Mouse (Mus musculus): ENCODE results near the gene Ptges3. TPM values are rescaled to one million over a fixed set of nuclear protein-coding genes. Genes with fewer than 3 reads are reported as not detected.

Ptges3 gene
- polyA plus RNA-seq, 2 experiments = 93.0 to 461 TPM

- no peak for ATAC-seq (ENCODE audit: low FRiP score, low read depth)
- 10% methylated on average over 4 of the region's 4 CpGs for WGBS
Measured at GRCm38 (mm10) chr10:128096313-128096692, 37.5 kb downstream of the Ptges3 start.

GRCm38 (mm10) chr10:128096693-128097586 lies 38.2 kb downstream of the Ptges3 start:
- ATAC-seq (ENCODE audit: low FRiP score, low read depth) (peak; percentile 81), DNase-seq (ENCODE audit: low spot score) (peak; percentile 92)
- peak overlapping the region; percentile 84 for H3K9ac ChIP-seq (ENCODE audit: low read depth, low read length, severe bottlenecking)
- H3K4me3 ChIP-seq (replicated peaks; ENCODE audit: low read length) = peak overlapping the region; percentile 100
- H3K27ac ChIP-seq (replicated peaks; ENCODE audit: low read depth, low read length) = peak overlapping the region; percentile 63
- TF ChIP-seq POLR2A (IDR thresholded peaks at IDR 0.05; ENCODE audit: borderline replicate concordance, extremely low read depth, insufficient read depth, insufficient read length) = no peak
- H3K27me3 ChIP-seq (ENCODE audit: control insufficient read depth, insufficient read depth, low read length) = no peaks in the 10 kb centered on the region
- H3K4me2 ChIP-seq (replicated peaks; ENCODE audit: low read depth, low read length, severe bottlenecking) = peak overlapping the region; percentile 69
- peaks cover 4% of the 10 kb centered on the region; the same call in 1 of the 2 replicates for H3K36me3 ChIP-seq (ENCODE audit: control insufficient read depth, insufficient read depth, low read length)
- no peaks in the 10 kb centered on the region for H3K9me3 ChIP-seq (ENCODE audit: control insufficient read depth, low read length)
- H3K4me1 ChIP-seq (ENCODE audit: control insufficient read depth, insufficient read depth, low read length) = peaks cover 23% of the 10 kb centered on the region
- under 1% methylated on average over 58 of the region's 86 CpGs for WGBS

More at GRCm38 (mm10) chr10:128096313-128096692, 37.5 kb downstream of the Ptges3 start:
- no peaks in the 10 kb centered on the region for H3K9me3 ChIP-seq (ENCODE audit: control insufficient read depth, low read length)
- peak overlapping the region; percentile 100 for H3K4me3 ChIP-seq (replicated peaks; ENCODE audit: low read length)
- H3K9ac ChIP-seq (ENCODE audit: low read depth, low read length, severe bottlenecking) = no peak overlapping the region
- DNase-seq (ENCODE audit: low spot score) = no peak
- no peak for TF ChIP-seq POLR2A (IDR thresholded peaks at IDR 0.05; ENCODE audit: borderline replicate concordance, extremely low read depth, insufficient read depth, insufficient read length)
- H3K36me3 ChIP-seq (ENCODE audit: control insufficient read depth, insufficient read depth, low read length) = peaks cover 4% of the 10 kb centered on the region; the same call in 1 of the 2 replicates
- peaks cover 29% of the 10 kb centered on the region for H3K4me1 ChIP-seq (ENCODE audit: control insufficient read depth, insufficient read depth, low read length)
- no peaks in the 10 kb centered on the region for H3K27me3 ChIP-seq (ENCODE audit: control insufficient read depth, insufficient read depth, low read length)
- peak overlapping the region; percentile 69; the same call in 1 of the 2 replicates for H3K4me2 ChIP-seq (replicated peaks; ENCODE audit: low read depth, low read length, severe bottlenecking)
- H3K27ac ChIP-seq (replicated peaks; ENCODE audit: low read depth, low read length) = no peak overlapping the region

GRCm38 (mm10) chr10:128097587-128097971 lies 38.8 kb downstream of the Ptges3 start:
- H3K27me3 ChIP-seq (ENCODE audit: control insufficient read depth, insufficient read depth, low read length) = no peaks in the 10 kb centered on the region
- WGBS = 5% methylated on average over 13 of the region's 13 CpGs
- H3K36me3 ChIP-seq (ENCODE audit: control insufficient read depth, insufficient read depth, low read length) = peaks cover 4% of the 10 kb centered on the region; the same call in 1 of the 2 replicates
- peak overlapping the region; percentile 84 for H3K9ac ChIP-seq (ENCODE audit: low read depth, low read length, severe bottlenecking)
- peak overlapping the region; percentile 63 for H3K27ac ChIP-seq (replicated peaks; ENCODE audit: low read depth, low read length)
- peaks cover 20% of the 10 kb centered on the region for H3K4me1 ChIP-seq (ENCODE audit: control insufficient read depth, insufficient read depth, low read length)
- DNase-seq (ENCODE audit: low spot score) = no peak
- TF ChIP-seq POLR2A (IDR thresholded peaks at IDR 0.05; ENCODE audit: borderline replicate concordance, extremely low read depth, insufficient read depth, insufficient read length) = no peak
- H3K9me3 ChIP-seq (ENCODE audit: control insufficient read depth, low read length) = no peaks in the 10 kb centered on the region
- H3K4me3 ChIP-seq (replicated peaks; ENCODE audit: low read length) = peak overlapping the region; percentile 100
- H3K4me2 ChIP-seq (replicated peaks; ENCODE audit: low read depth, low read length, severe bottlenecking) = peak overlapping the region; percentile 69
- no peak for ATAC-seq (ENCODE audit: low FRiP score, low read depth)

- H3K36me3 ChIP-seq (ENCODE audit: control insufficient read depth, insufficient read depth, low read length) = peaks cover 62% of the 10 kb centered on the region
- 89% methylated on average over 4 of the region's 4 CpGs for WGBS
- no peak for TF ChIP-seq POLR2A (IDR thresholded peaks at IDR 0.05; ENCODE audit: borderline replicate concordance, extremely low read depth, insufficient read depth, insufficient read length)
Measured at GRCm38 (mm10) chr10:128110103-128110761, 51.5 kb downstream of the Ptges3 start.

GRCm38 (mm10) chr10:128111227-128111626 lies 52.5 kb downstream of the Ptges3 start:
- Histone ChIP-seq H3K27ac (replicated peaks; ENCODE audit: low read depth, low read length) (no peak overlapping the region), H3K4me2 (replicated peaks; ENCODE audit: low read depth, low read length, severe bottlenecking) (no peak overlapping the region), H3K27me3 (ENCODE audit: control insufficient read depth, insufficient read depth, low read length) (no peaks in the 10 kb centered on the region), H3K36me3 (ENCODE audit: control insufficient read depth, insufficient read depth, low read length) (peaks cover 72% of the 10 kb centered on the region), H3K9me3 (ENCODE audit: control insufficient read depth, low read length) (no peaks in the 10 kb centered on the region), H3K9ac (ENCODE audit: low read depth, low read length, severe bottlenecking) (no peak overlapping the region), H3K4me1 (ENCODE audit: control insufficient read depth, insufficient read depth, low read length) (no peaks in the 10 kb centered on the region), H3K4me3 (replicated peaks; ENCODE audit: low read length) (no peak overlapping the region)
- no peak for TF ChIP-seq POLR2A (IDR thresholded peaks at IDR 0.05; ENCODE audit: borderline replicate concordance, extremely low read depth, insufficient read depth, insufficient read length)
- DNase-seq (ENCODE audit: low spot score) (peak; percentile 23), ATAC-seq (ENCODE audit: low FRiP score, low read depth) (no peak)

More at GRCm38 (mm10) chr10:128110103-128110761, 51.5 kb downstream of the Ptges3 start:
- H3K4me3 ChIP-seq (replicated peaks; ENCODE audit: low read length) = no peak overlapping the region
- H3K27ac ChIP-seq (replicated peaks; ENCODE audit: low read depth, low read length) = no peak overlapping the region
- no peak overlapping the region for H3K4me2 ChIP-seq (replicated peaks; ENCODE audit: low read depth, low read length, severe bottlenecking)
- no peaks in the 10 kb centered on the region for H3K27me3 ChIP-seq (ENCODE audit: control insufficient read depth, insufficient read depth, low read length)
- DNase-seq (ENCODE audit: low spot score) = no peak
- ATAC-seq (ENCODE audit: low FRiP score, low read depth) = no peak
- H3K9ac ChIP-seq (ENCODE audit: low read depth, low read length, severe bottlenecking) = no peak overlapping the region
- H3K9me3 ChIP-seq (ENCODE audit: control insufficient read depth, low read length) = no peaks in the 10 kb centered on the region
- no peaks in the 10 kb centered on the region for H3K4me1 ChIP-seq (ENCODE audit: control insufficient read depth, insufficient read depth, low read length)
